Mouse (Mus musculus): ENCODE results near the gene Commd2.

The Commd2 gene

DNA sequence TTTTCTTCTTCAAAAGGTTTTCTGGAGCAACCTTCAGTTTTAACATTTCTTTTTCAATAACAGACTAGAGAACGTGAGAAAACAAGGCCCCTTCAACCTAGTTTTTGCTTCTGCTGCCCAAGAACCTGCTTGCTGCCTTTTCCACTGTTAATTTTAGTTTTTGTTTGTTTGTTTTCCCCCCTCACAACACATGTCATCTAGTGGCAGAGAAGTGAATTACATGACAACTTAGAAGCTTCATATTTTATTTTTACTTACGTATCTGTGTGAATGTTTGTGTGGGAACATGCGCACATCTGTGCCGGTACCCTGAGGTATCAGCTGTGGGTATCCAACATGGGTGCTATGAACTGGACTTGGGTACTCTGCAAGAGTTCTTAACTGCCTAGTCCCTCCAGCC, 35.9 kb downstream of the Commd2 start:
- no peak for DNase-seq (ENCODE audit: low read depth, low spot score)

DNA sequence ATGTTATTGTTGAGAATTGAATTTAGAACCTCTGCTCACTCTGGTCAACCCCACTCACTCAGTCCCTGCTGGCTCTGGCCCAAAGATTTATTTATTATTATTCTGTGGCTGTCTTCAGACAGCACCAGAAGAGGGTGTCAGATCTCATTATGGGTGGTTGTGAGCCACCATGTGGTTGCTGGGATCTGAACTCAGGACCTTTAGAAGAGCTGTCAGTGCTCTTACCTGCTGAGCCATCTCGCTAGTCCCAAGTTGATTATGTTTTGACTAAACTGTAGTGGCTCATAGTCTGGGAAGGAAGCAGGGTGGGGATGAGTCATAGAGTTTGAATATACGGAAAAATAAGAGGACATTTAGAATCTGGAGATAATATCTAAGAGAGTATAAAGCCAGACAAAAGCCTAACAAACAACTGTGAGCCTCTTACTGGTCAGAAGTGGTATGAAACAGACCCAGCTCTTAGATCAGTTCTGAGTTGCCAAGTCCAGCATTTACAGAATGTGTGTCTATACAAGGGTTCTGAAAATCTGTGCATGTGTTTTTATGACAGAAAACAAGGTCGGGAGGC, 39.0 kb downstream of the Commd2 start:
- DNase-seq (ENCODE audit: low read depth, low spot score) = no peak

DNA sequence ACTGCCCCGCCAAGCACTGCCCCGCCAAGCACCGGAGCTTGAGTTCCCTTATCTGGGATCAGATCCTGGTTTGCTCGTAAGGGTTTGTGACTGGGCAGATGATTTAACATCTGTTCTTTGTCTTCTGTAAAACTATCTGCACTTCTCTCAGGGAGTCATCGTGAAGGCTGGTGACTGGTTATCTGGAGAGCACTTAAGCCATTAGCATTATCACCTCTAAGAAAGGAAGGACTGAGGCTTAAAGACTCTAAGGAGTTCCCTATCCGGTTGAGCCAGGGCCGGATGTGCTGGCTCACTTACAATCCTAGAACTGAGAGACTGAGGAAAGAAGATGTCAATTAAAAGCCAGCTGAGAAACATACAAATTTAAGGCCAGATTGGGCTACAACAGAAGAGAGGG, 39.7 kb downstream of the Commd2 start:
- DNase-seq (ENCODE audit: low read depth, low spot score) = no peak

DNA sequence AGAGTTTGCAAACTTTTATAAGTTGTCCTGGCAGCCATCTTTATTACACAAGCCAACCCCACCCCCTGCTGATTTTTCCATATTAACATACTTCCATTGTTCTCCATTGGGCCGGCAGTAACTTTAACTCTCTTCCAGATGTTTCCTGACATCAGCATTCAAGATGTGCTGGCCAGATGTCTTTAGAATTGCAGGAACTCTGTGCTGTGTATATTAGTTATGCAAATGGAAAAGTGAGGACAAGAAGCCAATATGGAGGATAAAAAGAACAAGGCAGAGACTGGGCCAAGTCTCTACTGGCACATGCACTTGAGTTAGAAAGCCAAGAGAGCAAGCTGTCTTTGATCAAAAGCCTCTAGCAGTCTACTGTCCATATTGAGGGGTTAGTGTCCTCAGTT, 46.9 kb downstream of the Commd2 start:
- no peak for DNase-seq (ENCODE audit: low read depth, low spot score)

DNA sequence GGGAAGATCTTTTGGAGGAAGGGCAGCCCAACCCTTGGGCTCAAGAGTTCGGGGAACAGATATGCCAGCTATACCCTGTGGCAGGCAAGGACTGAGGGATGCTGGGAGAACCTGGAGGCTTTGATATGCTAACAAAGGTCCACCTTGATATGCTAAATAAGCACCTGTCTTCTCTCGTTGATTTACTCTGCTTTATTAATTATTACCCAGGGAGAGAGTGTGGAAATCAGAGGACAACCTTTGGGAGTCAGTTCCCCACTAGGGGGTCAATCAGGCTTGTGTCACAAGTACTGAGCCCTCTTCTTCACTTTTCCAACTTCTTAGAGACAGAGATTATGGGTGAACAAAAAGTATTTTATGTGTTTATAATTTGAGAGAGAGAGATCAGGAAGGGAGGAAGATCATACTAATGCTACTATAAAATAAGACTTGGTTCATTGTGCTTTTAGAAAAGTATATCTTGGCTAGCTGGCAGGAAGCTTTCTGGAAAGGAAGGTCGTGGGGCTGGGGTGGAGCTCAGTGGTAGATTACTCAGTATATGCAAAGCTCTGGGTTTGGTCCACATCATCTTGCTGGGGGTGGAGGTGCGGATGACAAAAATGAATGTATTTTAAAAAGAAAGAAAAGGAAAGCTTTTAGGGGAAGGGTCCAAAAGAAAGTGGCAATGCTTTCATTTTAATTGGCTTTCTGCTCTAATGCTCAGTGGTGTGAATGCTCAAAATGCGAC, 47.5 kb downstream of the Commd2 start:
- no peak for DNase-seq (ENCODE audit: low read depth, low spot score)

DNA sequence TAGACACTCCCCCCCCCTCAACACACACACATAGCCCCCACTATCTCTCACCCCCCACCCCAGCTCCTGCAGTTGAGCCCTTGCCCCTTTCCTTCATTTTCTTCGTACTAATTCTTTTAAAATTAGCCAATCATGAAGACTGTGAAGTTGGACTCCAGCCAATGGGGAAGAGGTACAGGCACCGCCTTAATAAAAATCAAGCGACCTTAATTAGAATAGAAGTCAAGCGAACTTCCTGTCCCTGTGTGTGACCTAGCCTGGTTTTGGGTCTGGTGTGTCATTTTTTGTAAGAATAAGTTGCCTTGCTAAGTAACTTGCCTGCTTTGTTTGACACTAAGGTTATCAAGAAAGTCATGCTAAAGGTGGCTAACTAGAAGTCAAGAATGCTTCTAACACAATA, 48.9 kb downstream of the Commd2 start:
- DNase-seq (ENCODE audit: low read depth, low spot score) = no peak

DNA sequence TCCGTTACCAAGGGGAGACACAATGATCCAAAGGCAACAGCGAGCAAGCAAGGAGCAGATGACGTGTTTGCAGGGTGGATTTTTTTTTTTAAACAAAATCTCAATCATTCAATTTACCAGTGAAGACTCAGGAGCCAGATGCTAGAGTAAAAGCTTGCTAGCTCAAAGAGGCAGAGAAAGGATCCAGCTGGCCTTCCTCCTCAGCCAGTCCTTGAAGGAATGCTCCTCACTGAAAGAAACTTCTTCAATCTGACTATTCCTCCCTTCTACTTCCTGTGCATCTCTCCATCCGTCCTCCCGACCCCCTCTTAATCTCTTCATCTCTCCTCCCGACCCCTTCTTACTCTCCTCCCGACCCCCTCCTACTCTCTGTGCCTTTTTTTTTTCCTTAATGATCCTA, 54.9 kb downstream of the Commd2 start:
- DNase-seq (ENCODE audit: low read depth, low spot score) = no peak

DNA sequence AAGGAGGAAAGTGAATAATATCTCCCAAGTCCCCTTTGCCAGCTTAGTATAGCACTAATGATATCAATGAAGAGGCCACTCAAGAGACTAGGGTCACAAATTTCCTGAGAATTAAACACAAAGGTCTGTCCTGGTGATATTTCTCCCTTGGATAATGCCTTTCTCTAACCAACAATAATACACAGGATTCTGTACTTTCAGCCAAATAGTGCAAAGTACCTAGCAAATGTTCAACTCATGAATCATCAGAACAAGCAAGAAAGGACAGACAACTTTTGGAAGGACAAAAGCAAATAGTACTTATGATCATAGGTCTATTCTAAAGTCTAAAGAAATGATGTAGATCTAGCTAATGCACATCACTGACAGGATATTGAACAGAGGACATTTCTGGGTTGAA, 56.0 kb downstream of the Commd2 start:
- no peak for DNase-seq (ENCODE audit: low read depth, low spot score)

Data from retina, postnatal 7 days (tissue).